Mouse (Mus musculus) gastrocnemius, adult 18-20 months (tissue): ENCODE data around the gene Iqcj. TPM values are rescaled to one million over a fixed set of nuclear protein-coding genes. Genes with fewer than 3 reads are reported as not detected.

Source experiments
- DNase-seq: peaks from one replicate; pipeline ENCODE4 v3.0.0; 2021; ENCODE audit warnings: low spot score
- long read RNA-seq, 2 experiments: library from polyadenylated mRNA; stranded (forward); transcript quantifications; one replicate each; pipeline ENCODE4 v2.0.0; 2021
- total RNA-seq, 2 experiments: library from RNA; stranded (reverse); gene quantifications; 2 replicates each; pipeline ENCODE4 v1.2.3; 2021

Gene Iqcj
- not detected for total RNA-seq
- long read RNA-seq, experiment 1 = 0 reads
- long read RNA-seq, experiment 2 = 0 reads

- DNase-seq = no peak
Measured at GRCm38 (mm10) chr3:67892026-67892705, at the start of gene Iqcj, which contains the start of gene Iqschfp. Gene Iqcj, plus strand, starts transcription at chr3:67892220. Gene Iqschfp, plus strand, starts transcription at chr3:67892232.

GRCm38 (mm10) chr3:67852397-67852796 lies 39.6 kb upstream of the Iqcj start:
- DNase-seq = no peak

GRCm38 (mm10) chr3:67861524-67861923 lies 30.5 kb upstream of the Iqcj start:
- no peak for DNase-seq

- DNase-seq = no peak
Measured at GRCm38 (mm10) chr3:67867420-67868065, 24.5 kb upstream of the Iqcj start.

GRCm38 (mm10) chr3:67869424-67869823 lies 22.6 kb upstream of the Iqcj start:
- DNase-seq = no peak

GRCm38 (mm10) chr3:67877253-67877652 lies 14.8 kb upstream of the Iqcj start:
- no peak for DNase-seq

- no peak for DNase-seq
Measured at GRCm38 (mm10) chr3:67884335-67884734, 7.7 kb upstream of the Iqcj start.

GRCm38 (mm10) chr3:67886176-67886575 lies 5.8 kb upstream of the Iqcj start:
- DNase-seq = no peak

GRCm38 (mm10) chr3:67887251-67887650 lies 4.8 kb upstream of the Iqcj start:
- DNase-seq = no peak

GRCm38 (mm10) chr3:67892768-67893167 lies 748 bp downstream of the Iqcj start:
- no peak for DNase-seq

- no peak for DNase-seq
Measured at GRCm38 (mm10) chr3:67902517-67902916, 10.5 kb downstream of the Iqcj start.

- DNase-seq = no peak
Measured at GRCm38 (mm10) chr3:67908586-67908985, 16.6 kb downstream of the Iqcj start.

GRCm38 (mm10) chr3:67918098-67918497 lies 26.1 kb downstream of the Iqcj start:
- DNase-seq = no peak

- DNase-seq = no peak
Measured at GRCm38 (mm10) chr3:67918634-67919259, 26.7 kb downstream of the Iqcj start.

- DNase-seq = no peak
Measured at GRCm38 (mm10) chr3:67923095-67923494, 31.1 kb downstream of the Iqcj start.

GRCm38 (mm10) chr3:67925453-67925852 lies 33.4 kb downstream of the Iqcj start:
- DNase-seq = no peak

GRCm38 (mm10) chr3:67930424-67931133 lies 38.6 kb downstream of the Iqcj start:
- no peak for DNase-seq

GRCm38 (mm10) chr3:67931181-67931580 lies 39.2 kb downstream of the Iqcj start:
- DNase-seq = no peak

- no peak for DNase-seq
Measured at GRCm38 (mm10) chr3:67931914-67932313, 39.9 kb downstream of the Iqcj start.

GRCm38 (mm10) chr3:67935829-67936228 lies 43.8 kb downstream of the Iqcj start:
- DNase-seq = no peak

- no peak for DNase-seq
Measured at GRCm38 (mm10) chr3:67947000-67947399, 55.0 kb downstream of the Iqcj start.

- no peak for DNase-seq
Measured at GRCm38 (mm10) chr3:67952517-67952940, 60.5 kb downstream of the Iqcj start.
